Mouse (Mus musculus): ENCODE data around the gene Scd3. TPM values are rescaled to one million over a fixed set of nuclear protein-coding genes. Genes with fewer than 3 reads are reported as not detected.
A peak's percentile ranks its signal among the peaks of the same experiment; 100 is the strongest.
"Not testable (repeated sequence)": the region's sequence is repeated elsewhere in the genome, so short reads cannot be mapped to it uniquely, and the experiment has no call there.

The Scd3 gene
- total and polyA plus RNA-seq, 3 experiments, result 0.09 TPM; not detected in 2

- peak; percentile 47 for DNase-seq
Observed at GRCm38 (mm10) chr19:44273711-44274110, 70.6 kb downstream of the Scd3 start.

GRCm38 (mm10) chr19:44274452-44274851 lies 71.4 kb downstream of the Scd3 start:
- DNase-seq, result no peak

- no peak for DNase-seq
Observed at GRCm38 (mm10) chr19:44275418-44275817, 72.3 kb downstream of the Scd3 start.

GRCm38 (mm10) chr19:44276861-44277260 lies 73.8 kb downstream of the Scd3 start:
- no peak for DNase-seq

GRCm38 (mm10) chr19:44277931-44278330 lies 74.9 kb downstream of the Scd3 start:
- peak; percentile 77 for DNase-seq

GRCm38 (mm10) chr19:44280755-44281154 lies 77.7 kb downstream of the Scd3 start:
- DNase-seq, result peak; percentile 89

GRCm38 (mm10) chr19:44281825-44282447 lies 78.9 kb downstream of the Scd3 start:
- DNase-seq, result not testable (repeated sequence)

GRCm38 (mm10) chr19:44282534-44283156 lies 79.6 kb downstream of the Scd3 start:
- DNase-seq, result no peak

GRCm38 (mm10) chr19:44283157-44284024 lies 80.3 kb downstream of the Scd3 start:
- DNase-seq, result no peak

GRCm38 (mm10) chr19:44284025-44284695 lies 81.1 kb downstream of the Scd3 start:
- DNase-seq, result peak; percentile 94

GRCm38 (mm10) chr19:44284723-44285122 lies 81.7 kb downstream of the Scd3 start:
- no peak for DNase-seq

- DNase-seq, result no peak
Observed at GRCm38 (mm10) chr19:44285554-44285953, 82.5 kb downstream of the Scd3 start.

- no peak for DNase-seq
Observed at GRCm38 (mm10) chr19:44286109-44286508, 83.0 kb downstream of the Scd3 start.

- no peak for DNase-seq
Observed at GRCm38 (mm10) chr19:44287415-44288110, 84.5 kb downstream of the Scd3 start.

- no peak for DNase-seq
Observed at GRCm38 (mm10) chr19:44292083-44292482, 89.0 kb downstream of the Scd3 start.

GRCm38 (mm10) chr19:44292483-44292882 lies 89.4 kb downstream of the Scd3 start:
- peak; percentile 32 for DNase-seq

- peak; percentile 58 for DNase-seq
Observed at GRCm38 (mm10) chr19:44292941-44293768, 90.1 kb downstream of the Scd3 start, which contains the start of gene Scd2. Gene Scd2, plus strand, starts transcription at chr19:44293674.

All from adrenal gland, adult 2 months (tissue).